Mouse (Mus musculus): ENCODE measurements at regions not wholly inside any gene's neighbourhood (a gene's known extent, or its start where the extent isn't known, plus 50 kb on each side); places are given as distances from the start of the nearest gene placed in this dataset.
A peak's percentile ranks its signal among the peaks of the same experiment; 100 is the strongest.

GRCm38 (mm10) chrX:97141170-97142085, 69.0 kb downstream of the Pgr15l start:
- peak; percentile 51 to 67; a peak in 2 of 4 replicates for ATAC-seq (replicated peaks in 1 of 2; ENCODE audit: insufficient read depth in 1 of 2, low FRiP score in 2 of 2, low TSS enrichment in 1 of 2, low read depth in 1 of 2, poor library complexity in 2 of 2, severe bottlenecking in 2 of 2)

DNA sequence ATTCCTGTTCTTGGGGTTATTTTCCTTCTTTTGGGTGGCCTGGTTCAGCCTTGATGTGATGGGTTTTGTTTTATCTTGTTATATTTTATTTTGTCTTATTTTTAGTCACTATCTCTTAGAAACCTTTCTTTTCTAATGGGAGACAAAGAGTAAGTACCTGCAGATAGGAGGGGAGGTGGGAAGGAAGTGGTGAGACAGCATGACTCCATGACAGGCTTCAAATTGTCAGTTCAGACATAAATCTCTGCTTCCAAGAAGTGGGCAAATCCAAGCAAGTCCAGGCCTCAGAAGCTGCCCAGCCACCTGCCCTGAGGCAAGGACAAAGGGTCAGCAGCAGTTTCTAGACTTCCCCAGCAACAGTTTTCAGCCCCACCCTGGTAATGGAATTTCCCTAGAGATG, 69.8 kb downstream of the Pgr15l start:
- ATAC-seq (replicated peaks in 1 of 2; ENCODE audit: insufficient read depth in 1 of 2, low FRiP score in 2 of 2, low TSS enrichment in 1 of 2, low read depth in 1 of 2, poor library complexity in 2 of 2, severe bottlenecking in 2 of 2) = 0 out of 4 replicates have a peak, but pooled peaks of 1 of the 2 experiments have one; percentile 12

GRCm38 (mm10) chrX:97156155-97156554, 83.8 kb downstream of the Pgr15l start:
- ATAC-seq (replicated peaks in 1 of 2; ENCODE audit: insufficient read depth in 1 of 2, low FRiP score in 2 of 2, low TSS enrichment in 1 of 2, low read depth in 1 of 2, poor library complexity in 2 of 2, severe bottlenecking in 2 of 2) = 0 out of 4 replicates have a peak, but pooled peaks of 1 of the 2 experiments have one; percentile 32
